Mouse (Mus musculus) lung, postnatal 36 days (tissue): ENCODE results near the gene Rdh9.
A peak's percentile ranks its signal among the peaks of the same experiment; 100 is the strongest.

ENCODE experiments used
- DNase-seq: peaks from one replicate; pipeline ENCODE4 v3.0.0; 2022; ENCODE audit warnings: mixed read lengths

Rdh9 gene

DNA sequence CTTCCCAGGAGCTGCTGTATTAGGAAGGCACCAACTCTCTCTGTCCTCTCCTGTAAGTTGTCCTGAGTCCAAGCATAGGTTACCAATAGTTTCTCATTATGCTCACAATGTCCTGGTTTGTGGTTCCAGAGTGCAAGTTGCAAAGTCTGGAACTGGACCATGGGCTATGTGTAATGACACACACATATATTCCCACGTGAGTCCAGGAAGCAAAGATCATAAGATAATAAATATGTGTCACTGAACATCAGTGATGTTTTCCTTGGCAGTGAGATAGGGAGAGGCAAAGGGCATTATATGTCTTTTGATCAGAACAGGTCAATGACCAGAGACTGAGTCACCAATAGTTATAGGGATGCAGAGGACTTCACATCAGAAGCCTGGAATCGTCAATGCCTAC lies at the start of gene Rdh9:
Gene Rdh9 (plus strand): TSS at position 376 of the 400 bp plus-strand sequence.
- DNase-seq = no peak

DNA sequence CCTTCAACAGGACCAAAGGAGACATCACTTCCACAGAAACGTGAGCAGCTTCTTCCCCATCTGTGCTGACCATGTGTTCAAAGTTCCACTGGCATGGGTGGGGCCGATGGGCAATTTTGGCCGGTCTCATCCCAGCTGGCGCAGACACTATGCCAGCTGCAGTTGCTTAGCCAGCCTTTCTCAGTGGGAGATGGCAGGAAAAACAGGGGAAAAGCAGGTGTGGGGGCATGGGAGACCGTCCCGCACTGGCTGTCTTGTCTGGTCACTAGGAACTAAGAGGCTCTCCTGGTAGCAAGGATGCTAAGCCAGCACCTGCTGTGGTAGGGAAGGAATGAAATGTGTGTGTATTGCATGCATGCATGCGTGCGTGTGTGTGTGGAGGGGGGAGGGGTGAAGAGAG lies 47.7 kb upstream of the Rdh9 start:
- DNase-seq = no peak

DNA sequence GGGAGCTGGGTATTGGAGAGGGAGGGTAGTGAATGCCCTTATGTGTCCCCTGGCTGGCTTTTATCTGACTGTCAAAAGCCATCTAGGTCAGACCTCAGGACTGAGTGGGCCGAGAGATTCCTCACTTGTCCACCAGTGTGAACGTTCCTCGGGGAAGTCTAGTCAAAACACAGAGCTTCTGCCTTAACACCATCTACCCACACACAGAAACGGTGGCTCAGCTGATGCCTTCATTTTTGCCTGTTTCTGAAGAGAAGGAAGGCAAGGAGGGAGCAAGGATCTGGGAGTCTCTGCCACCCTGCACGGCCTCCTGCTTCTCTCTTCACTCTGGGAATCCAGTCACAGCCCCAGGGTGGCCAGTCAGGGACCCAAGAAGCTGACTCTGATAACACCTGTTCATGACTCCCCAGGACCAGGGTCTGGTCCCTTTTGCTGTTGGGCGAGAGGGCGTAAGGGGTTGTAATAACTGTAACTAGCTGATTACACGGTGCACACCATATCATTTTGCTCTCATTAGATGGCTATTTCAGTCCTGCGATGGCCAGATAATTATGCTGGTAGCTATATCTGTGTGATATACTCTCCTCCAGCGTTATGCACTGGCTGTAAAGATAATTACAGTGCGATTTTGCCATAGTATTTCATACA lies 45.8 kb upstream of the Rdh9 start:
- DNase-seq = no peak

DNA sequence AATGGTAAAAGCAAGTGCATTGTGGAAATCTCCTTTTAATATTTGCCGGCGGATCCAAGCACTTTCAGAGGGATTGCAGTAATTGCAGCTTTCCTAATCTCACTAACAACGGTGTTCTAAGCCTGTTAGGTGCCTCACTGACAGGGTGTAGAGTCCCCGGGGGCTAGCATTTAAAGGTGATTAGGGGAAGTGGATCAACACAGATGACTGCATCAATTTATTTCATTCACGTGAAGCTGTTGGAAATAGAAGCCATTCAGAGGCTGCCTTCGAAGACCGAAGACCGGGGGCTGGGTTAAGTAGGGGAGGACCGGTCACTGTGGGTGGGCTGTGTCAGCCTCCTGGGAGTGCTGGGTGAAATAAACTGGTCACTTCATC lies 45.3 kb upstream of the Rdh9 start:
- no peak for DNase-seq

DNA sequence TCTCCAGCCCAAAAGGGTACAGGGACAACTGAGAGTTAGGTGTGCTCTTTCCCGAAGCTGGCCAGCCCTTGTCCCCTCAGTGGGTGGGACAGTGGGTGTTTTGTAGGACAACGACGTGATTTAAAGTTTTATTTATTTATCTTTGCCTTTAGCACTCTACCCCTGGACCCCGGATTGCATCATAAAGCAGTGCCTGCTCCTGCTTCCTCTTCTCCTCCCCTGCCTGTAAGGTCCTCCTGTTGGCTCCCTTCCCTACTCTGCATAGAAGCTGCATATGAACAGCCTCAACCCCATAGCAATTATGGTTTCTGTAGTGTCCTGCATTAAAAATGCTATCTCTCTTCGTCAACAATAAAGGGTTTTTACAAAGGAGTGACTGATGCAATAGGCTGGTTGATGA lies 44.8 kb upstream of the Rdh9 start:
- no peak for DNase-seq

DNA sequence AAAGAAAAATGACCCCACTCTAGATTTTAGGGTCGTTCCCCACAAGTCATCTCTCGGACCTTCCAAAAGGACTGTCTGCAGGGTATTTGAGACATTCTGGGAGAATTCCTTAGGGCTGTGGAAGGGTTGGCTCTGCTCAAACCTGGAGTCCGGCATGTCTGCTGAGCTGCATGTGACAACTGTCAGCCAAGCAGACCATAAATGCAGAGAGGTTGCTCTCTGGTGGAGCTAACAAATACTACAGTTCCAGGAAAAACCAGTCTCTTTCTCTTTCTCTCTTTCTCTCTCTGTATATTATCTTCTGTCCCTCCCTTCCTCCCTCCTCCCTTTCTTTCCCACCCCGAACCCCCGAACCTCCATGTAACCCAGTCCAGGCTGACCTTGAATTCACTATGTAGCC lies 41.8 kb upstream of the Rdh9 start:
- peak; percentile 34 for DNase-seq

DNA sequence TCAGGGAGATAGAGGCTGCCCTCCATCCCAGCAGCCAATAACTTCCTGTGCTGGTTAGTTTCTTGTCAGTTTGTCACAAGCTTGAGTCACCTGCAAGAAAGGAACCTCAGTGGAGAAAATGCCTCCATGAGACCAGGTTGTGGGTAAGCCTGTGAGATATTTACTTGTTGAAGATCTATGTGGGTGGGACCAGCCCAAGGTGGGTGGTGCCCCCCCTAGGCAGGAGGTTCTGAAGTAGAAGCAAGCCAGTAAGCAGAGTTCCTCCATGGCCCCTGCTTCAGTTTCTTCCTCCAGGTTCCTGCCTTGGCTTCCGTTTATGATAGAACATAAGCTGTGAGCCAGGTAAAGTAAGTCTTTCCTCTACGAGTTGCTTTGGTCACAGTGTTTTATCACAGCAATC lies 39.9 kb upstream of the Rdh9 start:
- no peak for DNase-seq

DNA sequence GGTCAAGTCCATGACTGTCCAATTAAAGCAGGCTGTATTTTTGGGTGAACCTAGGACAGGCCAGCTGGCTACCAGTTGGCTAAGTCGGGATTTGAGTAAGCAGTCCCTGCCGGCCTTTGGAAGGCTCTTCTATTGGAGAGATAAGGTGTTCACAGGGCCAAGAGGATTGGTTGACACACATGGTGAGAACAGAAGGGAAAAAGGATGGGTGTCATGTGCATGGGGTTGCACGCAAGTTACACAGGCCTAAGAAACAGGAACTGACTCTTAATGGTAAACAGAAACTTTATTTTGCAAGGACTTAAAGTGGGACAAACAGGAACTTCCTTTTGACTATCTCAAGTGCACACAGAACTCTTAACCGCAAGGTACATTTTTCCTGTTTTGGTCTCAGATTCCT lies 39.3 kb upstream of the Rdh9 start:
- peak; percentile 60 for DNase-seq

DNA sequence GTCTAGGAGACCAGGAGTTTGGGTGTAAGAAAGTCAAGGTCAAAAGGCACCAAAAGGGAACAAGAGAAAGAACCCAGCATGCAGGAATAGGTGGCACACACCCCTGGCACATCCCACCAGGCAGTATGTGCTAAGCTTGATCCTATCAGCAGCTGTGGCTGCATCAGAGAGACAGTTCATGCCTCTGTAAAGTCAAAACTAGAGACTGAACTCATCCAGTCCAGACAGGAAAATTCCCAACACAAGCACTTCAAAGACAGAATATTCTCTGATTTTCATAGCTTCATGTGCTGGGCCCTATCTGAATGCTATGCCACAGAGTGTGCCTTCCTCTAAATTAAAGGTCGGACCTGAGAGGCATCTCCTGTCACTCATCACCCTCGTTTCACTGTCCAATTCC lies 38.6 kb upstream of the Rdh9 start:
- DNase-seq = no peak

DNA sequence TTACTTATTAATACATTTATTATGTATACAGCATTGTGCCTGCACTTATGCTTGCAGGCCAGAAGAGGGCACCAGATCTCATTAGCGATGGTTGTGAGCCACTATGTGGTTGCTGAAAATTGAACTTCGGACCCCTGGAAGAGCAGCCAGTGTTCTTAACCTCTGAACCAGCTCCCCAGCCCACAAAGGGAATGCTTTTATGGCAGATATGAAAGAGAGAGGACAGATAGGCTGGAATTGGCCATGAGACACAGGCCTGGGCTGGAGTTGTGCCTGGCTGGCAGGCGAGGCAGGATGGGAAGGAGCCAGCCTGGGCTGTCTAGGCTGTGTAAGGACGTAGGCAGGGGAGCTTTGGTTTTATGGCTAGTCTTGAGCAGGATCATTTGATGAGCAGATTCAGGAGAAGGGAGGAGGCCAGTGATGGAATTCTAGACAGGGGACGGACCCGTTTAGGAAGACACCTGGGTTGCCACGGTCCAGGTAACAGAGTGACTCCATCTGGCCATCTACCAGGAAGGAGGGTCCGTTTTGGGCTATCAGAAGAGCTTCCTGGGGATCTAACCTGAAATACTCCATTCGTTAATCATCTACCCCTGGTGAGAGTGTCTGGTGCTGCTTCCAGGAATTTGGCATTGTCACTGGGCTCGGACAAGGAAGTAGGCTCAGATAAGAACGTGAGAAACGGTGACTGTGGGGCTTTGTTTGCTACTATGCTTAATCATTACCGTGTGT lies 37.9 kb upstream of the Rdh9 start:
- peak; percentile 50 for DNase-seq

DNA sequence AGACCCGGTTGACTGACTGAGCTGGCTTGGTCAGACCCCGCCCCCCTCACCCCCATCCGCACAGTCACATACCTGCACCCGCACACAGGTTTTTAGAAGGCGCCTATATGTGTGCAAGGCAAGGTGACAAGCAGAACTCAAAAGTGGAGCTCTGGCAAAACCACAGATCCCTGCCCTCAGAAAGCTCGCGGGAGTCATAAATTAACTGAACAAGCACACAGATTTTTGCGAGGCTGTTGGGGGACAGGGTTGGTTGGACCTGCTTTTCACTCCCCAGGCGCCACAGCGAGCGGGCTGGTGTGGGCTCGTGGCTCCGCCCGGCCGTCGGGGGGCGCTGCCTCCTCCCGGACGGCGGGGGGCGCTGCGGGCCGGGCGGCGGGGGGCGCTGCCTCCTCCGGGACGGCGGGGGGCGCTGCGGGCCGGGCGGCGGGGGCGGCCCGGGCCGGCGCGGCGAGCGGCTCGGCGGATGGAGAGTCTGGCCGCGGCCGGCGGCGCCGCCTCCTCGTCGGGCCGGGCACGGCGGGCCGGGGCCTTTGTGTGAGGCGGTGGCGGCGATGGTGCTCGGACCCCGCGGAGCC lies 37.0 kb upstream of the Rdh9 start, which contains the start of gene Zbtb39:
Gene Zbtb39 (plus strand): TSS at position 456 of the 578 bp plus-strand sequence.
- DNase-seq = peak; percentile 77

DNA sequence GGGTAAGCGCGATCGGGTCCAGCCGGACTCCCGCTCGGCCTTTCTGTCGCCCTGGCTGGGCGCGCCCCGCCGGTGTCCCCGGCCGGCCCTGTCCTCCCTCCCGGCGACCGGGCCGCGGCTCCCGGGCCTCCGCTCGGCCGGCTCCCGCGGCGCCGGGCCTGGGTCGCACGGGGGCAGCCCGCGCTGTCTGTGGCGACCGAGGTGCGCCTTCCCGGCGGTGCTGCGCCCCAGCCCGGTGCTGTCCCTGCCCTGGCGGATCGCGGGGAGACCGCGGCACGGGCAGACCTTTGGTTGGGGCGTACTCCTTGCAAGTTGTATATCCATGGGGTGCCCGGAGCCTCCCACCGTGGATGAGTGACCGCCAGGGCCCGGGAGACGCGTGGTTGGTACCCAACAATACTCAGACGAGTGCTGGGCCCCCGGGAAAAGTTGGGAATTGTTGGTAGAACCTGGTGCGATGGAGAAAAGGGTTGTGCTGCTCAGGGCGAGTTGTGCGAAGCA lies 36.5 kb upstream of the Rdh9 start:
- DNase-seq = no peak

DNA sequence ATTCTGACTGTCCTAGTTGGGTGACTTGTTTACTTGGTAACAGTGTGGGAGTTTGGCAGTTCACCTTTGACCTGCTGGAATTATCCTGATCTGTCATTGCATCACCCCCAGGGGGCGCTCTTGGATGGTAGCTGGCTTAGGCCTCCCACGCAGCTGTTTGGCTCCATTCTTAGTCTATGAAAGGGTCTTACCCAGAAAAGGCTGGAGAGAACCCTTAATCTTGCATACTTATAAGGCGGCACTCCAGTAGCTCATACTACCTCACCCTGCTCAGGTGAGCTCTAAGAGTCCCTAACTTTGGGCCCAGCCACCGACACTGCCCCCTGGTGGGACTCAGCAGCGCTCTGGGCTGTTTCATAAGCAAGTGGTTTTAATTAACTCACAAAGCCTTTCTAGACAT lies 31.5 kb upstream of the Rdh9 start:
- DNase-seq = peak; percentile 68

DNA sequence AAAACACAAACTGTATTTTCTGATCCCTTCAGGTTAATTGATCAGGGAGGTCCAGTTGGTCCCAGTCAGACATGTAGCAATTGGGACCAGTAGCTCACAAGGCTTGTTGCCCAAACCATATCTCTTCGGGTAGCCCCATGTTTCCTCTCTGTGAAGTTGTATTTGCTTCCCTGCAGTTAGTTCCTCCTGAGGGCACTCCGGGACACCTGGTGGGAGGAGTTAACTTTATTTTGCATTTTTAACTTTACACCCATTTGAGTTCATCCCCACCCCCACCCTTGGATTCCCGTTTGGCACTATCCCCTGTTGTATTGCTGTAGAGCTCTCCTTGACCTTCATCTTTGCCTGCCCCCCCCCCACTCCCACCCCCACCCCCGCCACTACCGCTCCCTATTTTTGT lies 30.3 kb upstream of the Rdh9 start:
- no peak for DNase-seq

DNA sequence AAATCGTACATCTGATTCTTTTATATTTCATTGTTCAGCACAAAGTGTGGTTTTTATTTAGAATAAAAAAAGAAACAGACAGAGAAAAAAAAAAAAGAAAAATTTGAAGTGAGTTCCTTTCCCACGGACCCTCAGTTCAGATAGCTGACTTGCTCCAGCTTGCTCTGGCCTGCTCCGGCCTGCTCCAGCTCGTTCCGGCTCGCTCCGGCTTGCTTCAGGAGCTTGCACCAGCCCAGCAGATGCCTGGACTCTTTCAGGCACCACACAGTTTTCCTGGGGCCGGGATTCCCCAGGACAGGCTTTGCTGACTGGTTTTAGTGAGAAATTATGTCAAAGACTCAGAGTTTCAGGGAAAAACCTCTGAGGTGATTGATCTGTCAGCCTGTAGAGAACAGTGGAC lies 28.9 kb upstream of the Rdh9 start:
- no peak for DNase-seq

DNA sequence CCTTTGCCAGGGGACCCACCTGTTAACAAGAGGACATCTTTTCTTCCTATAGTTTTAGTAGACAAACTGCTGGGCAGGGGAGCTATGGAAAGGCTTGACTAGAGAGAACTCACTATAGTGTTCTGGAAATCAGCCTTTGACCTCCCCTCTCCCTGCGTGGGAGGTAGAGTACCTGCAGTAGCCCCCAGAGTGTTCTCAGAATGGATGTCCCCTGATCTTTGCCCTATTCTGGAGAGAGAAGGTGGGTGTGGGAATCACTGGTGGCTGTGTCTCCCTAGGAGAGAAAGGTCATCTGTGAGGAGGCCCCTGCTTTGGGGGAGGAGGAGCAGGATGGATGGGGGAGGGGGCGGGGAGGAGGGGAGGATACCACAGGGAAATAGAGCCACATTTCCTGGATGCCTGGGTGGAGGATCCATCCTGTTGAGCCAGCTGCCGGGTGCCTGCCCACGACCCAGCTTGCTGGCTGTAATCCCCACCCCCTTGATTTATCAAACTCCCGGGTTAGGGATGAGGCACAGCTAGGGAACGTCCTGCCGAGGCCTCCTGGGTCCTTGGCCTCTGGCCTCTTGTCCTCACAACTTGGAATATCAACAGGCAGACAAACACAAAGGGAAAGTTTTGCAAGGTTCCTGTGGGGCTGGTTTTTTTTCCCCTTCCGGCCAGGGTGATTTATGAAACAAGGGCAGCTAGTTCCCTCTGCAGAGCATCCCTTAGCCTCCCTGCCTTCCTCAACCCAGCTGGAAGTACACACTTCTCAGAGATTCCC lies 27.2 kb upstream of the Rdh9 start:
- peak; percentile 56 for DNase-seq

DNA sequence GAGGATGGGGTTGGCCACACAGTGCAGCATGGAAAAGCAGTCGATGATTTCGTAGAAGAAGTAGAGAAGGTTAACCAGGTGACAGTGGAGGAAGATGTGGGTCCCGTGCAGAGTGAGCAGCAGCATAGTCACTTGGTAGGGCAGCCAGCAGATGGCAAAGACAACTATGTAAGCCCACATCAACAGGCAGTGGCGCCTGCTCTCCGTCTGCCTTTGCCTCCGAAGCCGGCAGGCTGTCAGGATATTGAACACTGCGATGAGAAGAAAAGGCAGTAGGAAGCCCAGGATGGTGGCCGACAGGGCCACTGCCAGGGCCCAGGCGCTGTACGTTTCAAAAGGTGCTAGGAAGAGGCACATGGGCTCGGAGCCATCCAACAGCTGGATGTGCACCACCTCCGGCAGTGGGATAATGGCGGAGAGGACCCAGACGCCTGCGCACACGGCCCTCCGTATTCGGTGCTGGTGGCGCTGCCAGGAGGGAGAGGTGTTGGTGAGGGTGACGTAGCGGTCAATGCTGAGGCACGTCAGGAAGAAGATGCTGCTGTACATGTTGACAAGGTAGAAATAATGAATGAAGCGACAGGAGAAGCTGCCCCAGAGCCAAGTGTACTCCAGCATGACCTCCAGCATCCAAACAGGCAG lies 25.9 kb upstream of the Rdh9 start:
- no peak for DNase-seq

DNA sequence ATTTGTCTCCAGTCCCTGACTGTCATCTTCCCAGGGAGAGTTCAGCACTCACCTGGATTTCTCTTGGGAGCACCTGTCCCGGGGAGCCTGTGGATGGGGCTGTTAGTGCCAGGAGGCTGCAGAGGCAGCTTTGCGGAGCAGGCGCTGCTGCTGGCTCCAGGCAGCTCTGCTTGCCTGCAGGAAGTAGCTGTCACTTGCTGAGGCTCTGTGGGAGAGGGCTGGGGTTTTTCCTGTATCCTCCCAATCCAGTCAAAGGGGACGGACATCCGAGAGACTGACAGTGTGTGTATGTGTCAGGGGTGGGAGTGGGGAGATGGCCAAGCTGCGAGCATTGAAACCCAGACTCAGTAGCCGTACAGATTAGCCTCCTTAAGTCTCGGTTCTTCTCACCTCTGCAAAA lies 24.6 kb upstream of the Rdh9 start, which contains the start of gene Gpr182:
Gene Gpr182 (minus strand): TSS at position 185 of the 400 bp plus-strand sequence.
- peak; percentile 72 for DNase-seq

DNA sequence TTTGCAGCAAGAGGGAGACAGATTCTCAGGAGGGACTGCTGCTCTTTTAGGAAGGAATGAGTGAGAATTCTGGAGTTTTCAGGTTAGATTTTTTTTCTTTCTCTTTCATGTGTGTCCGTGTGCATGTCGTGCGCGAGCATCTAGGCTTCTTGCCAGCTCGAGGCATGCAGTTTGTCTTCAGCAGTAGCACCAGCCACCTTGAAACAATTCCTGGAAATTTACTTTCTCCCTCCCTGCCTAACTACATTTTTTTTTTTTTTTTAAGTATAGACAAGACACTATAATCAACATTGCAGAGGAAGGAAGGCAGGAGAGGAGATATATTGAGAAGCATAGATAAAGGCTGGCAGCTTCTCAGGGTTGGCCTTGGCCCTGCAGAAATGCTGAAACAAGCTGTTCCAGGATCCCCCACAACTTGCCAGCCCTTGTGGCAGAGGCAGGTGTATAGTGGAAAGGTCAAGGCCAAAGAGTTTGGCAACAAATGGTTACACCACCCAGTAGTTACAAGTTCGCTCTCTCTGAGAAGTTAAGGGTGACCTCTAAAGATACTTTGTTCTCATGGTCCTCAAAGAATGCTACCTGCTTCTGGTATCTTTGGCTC lies 21.5 kb upstream of the Rdh9 start:
- DNase-seq = peak; percentile 77

DNA sequence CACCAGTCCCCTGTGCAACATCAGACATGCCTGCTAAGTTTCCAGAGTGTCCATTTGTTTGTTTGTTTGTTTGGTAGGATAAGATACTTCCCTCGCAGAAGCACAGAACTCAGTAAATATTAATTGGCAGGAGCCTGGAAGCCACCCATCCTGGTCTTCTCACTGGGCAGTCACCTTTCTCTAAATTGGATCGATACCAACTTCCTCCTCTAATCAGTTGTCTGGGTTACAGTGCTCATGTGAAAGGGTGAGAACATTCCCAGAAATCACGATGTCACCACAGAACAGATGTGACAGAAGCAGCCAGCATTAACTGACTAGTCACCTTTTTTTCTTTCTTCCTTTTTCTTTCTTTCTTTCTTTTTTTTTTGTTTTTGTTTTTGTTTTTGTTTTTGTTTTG lies 20.9 kb upstream of the Rdh9 start:
- peak; percentile 34 for DNase-seq

DNA sequence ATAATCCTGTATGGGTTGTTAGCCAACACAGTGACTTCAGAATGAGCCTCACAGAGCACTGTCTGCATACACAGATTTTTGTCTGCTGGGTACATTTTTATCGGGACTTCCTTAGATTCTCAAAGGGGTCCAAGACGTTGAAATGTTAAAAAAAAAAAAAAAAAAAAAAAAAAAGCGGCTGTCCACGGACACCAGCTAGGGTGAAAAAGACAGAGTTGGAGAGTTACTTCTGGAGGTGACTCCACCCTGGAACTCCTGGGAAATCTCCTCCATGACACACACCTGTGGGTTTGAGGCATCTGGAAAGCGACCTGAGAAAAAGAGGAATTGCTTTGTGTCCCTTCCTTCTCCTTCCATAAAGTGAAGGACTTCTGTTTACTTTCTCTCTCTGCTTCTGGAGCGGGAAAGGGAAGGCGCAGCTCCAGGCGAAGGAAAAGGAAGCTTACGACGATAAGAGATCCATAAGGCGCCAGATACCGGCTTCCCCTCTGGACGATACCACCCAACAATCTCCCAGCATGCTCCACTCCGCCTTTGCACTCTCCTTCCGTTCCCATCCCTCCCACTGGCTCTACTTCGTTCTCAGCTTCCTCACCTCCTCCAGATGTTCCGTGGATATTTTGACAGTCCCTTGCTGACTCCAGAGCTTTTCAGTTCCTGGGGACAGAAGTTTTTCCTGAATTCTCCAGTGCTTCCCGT lies 20.3 kb upstream of the Rdh9 start:
- peak; percentile 74 for DNase-seq
